Mouse (Mus musculus) right cerebral cortex, postnatal 25 days (tissue): ENCODE results near the gene Ust.
"Not testable (repeated sequence)": the region's sequence is repeated elsewhere in the genome, so short reads cannot be mapped to it uniquely, and the experiment has no call there.

Experiments
- DNase-seq: peaks from one replicate; pipeline ENCODE4 v3.0.0; 2022

The Ust gene

DNA sequence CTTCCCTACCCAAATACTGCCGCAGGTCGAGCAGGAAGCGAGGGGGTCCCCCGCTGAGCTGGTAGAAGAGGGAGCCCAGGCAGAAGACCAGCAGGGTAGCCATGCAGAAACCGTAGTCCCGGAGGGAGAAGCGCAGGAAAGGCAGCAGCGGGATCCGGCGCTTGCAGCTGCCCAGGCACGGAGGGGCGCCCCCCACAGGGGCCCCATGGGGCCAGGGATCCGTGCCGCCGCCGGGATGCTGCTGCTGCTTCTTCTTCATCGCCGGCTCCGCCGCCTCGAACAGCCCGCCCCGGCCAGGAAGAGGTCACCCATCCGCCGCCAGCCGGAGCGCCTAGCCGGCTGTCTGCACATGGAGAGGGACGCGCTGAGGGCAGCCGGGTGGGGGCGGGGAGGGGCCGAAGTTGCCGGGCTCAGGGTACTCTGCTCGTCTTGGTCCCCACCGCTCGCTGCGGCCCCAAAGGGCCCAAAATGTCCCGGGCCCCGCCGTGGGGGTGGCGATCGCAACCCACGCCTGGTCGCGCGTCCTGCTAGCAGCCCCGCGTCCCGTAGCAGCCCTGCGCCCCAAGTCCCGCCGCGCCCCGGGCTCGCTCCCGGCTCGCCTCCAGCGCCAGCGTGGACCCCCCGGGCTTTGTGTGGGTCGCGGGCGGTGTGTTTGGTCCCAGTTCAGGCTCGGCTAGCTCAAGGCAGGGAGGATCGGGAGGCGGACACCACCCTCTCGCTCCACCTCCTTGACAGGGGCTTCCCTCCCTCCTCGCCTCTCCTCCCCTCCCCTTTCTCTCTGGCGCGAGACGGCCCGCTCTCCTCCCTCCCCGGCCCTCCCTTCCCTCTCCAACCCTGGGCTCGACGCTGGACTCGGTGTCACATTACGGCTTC, at the start of gene Ust:
Gene Ust, minus strand, starts transcription at position 685 of the 873 bp plus-strand sequence.
- peak; percentile 75 for DNase-seq

- no peak for DNase-seq
Observed at GRCm38 (mm10) chr10:8561366-8561765, 42.7 kb upstream of the Ust start.

- not testable (repeated sequence) for DNase-seq
Observed at GRCm38 (mm10) chr10:8559566-8559965, 40.9 kb upstream of the Ust start.

- not testable (repeated sequence) for DNase-seq
Observed at GRCm38 (mm10) chr10:8552239-8552638, 33.6 kb upstream of the Ust start.

- DNase-seq = not testable (repeated sequence)
Observed at GRCm38 (mm10) chr10:8551601-8552000, 33.0 kb upstream of the Ust start.

GRCm38 (mm10) chr10:8541514-8541913, 22.9 kb upstream of the Ust start:
- DNase-seq = no peak

DNA sequence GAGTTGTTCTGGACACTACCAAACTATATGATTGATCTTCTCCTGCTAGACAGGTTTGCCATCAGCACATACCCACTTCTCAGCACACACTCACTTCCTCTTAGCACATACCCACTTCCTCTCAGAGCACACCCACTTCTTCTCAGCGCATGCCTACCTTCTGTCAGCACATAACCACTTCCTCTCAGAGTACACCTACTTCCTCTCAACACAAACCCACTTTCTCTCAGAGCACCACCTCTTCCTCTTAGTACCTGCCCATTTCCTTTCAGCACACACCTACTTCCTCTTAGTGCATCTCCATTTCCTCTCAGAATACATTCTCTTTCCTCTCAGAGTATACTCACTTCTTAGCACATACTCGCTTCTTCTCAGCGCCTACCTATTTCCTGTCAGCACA, 16.8 kb upstream of the Ust start:
- no peak for DNase-seq

DNA sequence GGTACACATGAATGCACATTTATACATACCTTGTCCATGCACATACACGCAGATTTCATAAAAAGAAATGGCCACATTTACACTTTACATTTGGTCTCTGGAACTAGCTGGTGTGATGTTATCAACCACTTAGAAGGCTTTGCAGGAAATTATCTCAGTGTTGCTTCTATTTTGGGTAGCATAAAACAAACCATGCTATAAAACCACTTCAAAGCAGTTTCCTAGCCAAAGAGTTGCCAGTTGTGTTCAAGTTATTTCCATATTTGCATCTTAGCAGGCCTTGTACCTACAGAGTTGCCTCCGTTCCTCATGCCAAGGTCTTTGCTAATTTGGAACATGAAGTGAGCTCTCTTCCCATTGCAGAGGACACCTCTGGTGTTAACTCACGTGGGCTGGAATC, 13.0 kb upstream of the Ust start:
- DNase-seq = no peak

DNA sequence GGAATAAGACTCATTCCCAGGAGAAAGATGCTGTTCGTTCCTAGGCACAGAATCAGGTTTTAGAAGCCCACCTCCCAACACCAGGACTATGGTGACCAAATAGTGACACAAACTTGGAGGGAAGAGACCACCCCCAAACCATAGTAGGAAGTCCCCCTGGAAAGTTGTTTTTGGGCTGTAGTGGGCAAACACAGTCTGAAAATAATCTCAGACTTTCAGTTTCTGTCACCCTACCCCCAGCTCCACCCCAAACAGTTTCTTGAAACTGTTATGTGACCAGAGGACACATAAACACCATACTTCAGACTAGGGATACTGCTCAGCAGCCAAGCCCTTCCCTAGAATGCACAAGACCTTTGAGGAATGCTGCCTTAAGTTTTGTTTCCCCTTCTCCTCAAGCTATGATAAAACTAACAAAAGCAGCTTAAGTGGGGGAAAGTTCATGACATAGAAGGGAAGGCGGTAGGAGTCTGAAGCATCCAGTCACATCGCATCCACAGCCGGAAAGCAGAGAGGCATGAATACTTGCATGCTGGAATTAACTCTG, 12.0 kb upstream of the Ust start:
- DNase-seq = no peak

GRCm38 (mm10) chr10:8529173-8529572, 10.5 kb upstream of the Ust start:
- no peak for DNase-seq

GRCm38 (mm10) chr10:8525354-8525753, 6.7 kb upstream of the Ust start:
- no peak for DNase-seq

DNA sequence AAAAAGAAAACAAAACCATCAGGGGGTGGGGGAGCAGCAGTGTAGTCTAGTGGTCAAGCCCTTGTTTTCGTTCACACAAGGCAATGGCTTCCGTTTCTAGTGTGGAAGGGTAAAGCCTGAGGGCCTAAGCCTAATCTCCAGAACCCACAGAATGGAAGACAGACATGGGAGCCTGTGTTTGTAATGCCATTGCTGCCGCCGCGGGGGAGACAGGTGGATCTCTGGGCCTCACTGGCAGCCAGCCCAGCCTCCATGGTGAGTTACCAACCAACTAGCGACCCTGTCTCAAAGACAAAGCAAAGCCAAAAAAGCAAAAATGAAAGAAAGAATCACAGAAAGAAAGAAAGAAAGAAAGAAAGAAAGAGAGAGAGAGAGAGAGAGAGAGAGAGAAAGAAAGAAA, 2.9 kb upstream of the Ust start:
- no peak for DNase-seq

DNA sequence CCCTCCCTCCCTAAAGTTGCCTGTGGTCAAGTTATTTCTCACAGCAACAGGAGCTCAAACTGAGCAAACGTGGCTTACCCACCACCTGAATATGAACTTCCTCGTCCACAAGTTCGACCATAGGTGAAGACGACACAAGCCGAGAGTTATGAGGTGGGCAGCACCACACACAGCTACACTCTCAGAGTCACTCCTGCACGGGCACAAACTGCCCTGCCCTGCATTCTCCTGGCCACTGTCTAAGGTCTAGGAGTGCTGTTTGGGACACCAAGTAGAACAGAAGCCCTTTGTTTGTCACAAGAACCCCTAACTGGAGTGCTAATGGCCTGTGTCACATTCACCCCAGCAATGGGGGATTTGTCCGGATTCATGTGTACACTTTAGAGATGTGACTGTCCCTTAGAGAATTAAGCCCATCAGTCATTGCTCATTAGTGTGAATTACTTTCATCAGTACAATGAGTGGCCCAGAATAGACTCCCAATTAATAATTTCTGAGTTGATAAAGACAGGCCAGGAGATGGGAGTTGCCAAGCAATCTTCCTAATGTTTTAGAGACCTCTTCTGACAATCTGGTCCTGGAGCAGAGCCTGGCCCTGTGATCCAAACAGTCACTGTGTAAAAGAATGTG, 2.3 kb upstream of the Ust start:
- DNase-seq = no peak

- DNase-seq = no peak
Observed at GRCm38 (mm10) chr10:8519014-8519491, 428 bp upstream of the Ust start.

GRCm38 (mm10) chr10:8517591-8518140, 959 bp downstream of the Ust start:
- no peak for DNase-seq

GRCm38 (mm10) chr10:8516916-8517524, 1.6 kb downstream of the Ust start:
- DNase-seq = no peak

- no peak for DNase-seq
Observed at GRCm38 (mm10) chr10:8513690-8514089, 4.9 kb downstream of the Ust start.

DNA sequence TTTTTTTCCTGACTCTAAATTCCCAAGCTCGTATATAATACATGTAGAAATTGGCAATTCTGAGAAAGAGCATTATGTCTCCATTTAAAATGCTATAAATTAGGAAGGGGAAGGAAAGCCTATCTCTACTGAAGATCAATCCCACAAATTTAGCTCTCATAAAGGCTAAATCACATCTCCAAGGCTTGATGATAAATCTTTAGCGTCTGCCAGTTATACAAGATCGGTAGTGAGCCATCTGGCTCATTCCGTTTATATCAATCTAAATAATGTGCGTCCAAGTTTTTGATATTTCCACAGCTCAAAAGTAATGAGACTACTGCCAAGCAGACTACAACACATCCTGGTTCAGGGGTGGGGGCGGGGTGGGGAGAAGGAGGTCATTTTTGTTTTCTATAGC, 6.4 kb downstream of the Ust start:
- DNase-seq = no peak

DNA sequence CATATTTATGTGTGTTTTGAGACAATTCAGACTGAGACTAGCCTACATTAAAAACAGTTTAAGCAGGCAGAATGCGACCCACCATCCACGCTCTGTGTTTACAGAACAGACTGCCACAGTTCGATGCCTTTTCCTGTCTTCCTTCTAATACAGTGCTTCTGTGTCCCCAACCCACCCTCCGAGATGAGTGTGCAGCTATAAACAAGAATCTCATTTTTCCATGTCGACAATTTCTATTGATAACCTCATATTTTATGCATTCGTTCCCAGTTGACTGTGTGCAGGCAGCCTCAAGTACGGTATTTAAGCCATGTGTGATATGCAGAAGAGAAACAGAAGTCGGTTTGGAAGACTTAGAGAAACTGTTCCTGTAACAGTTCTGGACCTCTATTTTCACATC, 6.9 kb downstream of the Ust start:
- DNase-seq = no peak

GRCm38 (mm10) chr10:8506247-8506573, 12.4 kb downstream of the Ust start:
- DNase-seq = no peak

DNA sequence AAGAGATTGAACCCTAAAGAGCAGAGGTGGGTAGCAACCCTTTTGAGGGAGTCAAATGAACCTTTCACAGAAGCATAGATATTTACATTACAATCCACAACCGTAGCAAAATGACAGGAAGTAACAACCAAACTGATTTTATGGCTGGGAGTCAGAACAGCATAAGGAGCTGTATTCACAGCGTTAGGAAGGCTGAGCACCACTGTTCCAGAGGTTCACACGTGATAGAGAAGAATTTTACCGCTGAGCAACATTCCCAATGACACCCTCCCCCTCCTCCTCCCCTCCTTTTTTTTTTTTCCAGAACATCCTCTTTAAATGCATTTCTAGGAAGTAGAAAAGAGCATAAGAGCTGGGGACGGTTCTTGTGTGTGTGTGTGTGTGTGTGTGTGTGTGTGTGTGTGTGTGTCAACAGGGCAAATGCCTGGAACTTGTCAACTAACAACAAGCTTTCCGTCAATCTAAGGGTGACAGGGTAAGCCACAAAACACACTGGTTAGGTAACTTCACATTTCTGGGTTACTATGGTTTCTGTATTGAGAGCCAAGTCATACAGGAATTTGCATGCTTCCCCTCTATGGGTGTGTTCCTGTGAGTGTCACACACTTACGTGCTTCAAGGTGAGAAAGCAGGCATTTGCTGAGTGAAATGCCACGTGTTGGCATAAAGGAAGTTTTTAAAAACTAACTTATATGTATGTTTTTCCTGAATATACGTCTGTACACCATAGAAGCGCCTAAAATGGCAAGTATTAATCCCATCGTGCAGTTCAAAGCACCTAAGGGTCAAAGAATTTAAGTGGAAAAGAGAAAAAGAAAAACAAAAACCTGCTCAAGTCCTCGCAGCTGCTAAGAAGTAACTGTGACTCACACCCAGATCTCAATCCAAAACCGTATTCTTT, 13.0 kb downstream of the Ust start:
- no peak for DNase-seq

DNA sequence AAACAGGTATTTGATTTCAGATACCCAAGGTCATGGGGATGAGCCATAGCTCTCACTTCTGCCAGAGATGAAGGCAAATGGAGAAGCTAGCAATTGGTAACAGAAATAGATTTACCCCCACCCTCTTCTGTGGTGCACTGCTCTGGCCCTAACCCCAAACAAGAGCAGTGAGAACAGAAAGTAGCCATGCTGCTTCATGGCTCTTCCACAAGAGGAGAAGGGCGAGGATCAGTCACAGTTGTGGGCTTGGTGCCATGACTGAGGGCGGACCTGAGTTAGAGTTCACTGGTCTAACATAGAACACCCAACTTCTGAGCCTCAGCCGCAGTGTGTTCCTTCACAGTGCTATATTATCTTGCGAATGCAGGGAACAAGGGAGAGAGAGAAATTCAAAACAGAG, 13.8 kb downstream of the Ust start:
- DNase-seq = no peak
